Mouse (Mus musculus) bone marrow macrophage, adult 2 months (primary cell): ENCODE data around the gene Lurap1.

Source experiments
- CTCF ChIP-seq: IDR thresholded peaks from 2 replicates; pipeline ENCODE4 v1.5.1; 2012; ENCODE audit warnings: low read depth, mild to moderate bottlenecking, low read length, moderate library complexity
- POLR2A ChIP-seq: IDR thresholded peaks from 2 replicates; pipeline ENCODE4 v1.6.1; 2012; ENCODE audit warnings: mild to moderate bottlenecking, low read depth, low read length, borderline replicate concordance

GRCm38 (mm10) chr4:116100959-116101358 lies 50.2 kb downstream of the Lurap1 start:
- TF ChIP-seq POLR2A (no peak), CTCF (no peak)
